Mouse (Mus musculus): ENCODE data around the gene Pofut2.
A peak's percentile ranks its signal among the peaks of the same experiment; 100 is the strongest.

Gene Pofut2

DNA sequence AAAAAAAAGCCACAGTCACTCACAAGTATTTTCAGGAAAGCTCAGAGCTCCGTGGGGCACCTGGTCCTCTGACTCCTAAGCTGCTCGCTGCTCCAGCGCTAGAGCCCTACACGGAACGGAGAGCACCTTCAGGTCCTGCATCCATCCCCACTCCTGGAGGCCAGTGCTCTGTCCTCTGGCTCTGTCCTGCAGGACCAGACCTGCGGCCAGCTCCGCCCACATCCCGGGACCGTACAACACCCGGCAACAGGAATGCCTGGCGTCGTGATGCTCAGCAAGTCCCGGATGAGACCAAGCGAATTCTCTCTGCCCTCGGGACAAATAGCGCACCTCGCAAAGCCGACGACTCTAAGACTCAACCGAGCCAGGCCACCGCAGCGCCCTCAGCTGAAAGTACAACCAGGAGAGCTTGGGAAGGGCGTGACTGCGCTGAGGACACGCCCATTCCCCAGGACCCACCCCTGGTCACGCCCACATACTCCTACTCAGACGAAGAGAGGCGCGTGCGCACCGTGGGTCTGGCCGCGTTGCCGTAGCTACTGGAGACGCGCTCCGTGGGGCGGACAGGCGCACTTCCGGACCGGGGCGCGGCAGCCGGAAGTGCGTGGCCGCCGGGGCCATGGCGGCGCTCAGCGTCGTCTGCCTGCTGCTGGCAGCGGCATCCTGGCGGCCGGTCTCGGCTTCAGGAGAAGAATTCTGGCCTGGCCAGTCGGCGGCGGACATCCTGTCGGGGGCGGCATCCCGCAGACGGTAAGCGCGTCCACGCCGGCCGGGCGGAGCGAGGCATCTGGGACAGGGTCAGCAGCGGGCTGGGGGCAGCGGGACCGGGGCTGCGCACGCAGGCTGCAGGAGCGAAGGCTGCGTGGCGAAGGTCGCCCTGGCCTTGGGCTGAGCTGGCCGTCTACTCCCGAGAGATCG is at the start of gene Pofut2:
Gene Pofut2 (plus strand): TSS at position 515 of the 918 bp plus-strand sequence.
- DNase-seq, result peak; percentile 93

DNA sequence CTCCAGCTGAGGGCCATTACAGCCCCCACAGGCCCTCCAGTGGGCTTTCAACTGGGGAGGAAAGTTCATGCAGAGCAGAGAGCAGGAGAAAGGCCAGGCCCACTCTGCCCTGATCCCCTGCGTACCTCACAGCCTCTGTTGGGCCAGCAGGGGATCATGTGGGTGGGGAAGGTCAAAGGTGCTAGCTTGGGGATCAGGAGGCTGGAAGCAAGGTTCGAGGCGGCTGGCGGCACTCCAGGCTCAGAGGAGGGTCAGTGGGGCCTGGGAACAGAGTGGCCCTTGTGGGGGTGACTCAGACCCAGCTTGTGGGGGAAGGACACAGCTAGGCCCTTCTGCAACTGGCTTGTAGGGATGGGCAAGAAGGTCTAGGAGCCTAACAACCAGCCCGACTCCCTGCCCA is 49.8 kb upstream of the Pofut2 start:
- no peak for DNase-seq

DNA sequence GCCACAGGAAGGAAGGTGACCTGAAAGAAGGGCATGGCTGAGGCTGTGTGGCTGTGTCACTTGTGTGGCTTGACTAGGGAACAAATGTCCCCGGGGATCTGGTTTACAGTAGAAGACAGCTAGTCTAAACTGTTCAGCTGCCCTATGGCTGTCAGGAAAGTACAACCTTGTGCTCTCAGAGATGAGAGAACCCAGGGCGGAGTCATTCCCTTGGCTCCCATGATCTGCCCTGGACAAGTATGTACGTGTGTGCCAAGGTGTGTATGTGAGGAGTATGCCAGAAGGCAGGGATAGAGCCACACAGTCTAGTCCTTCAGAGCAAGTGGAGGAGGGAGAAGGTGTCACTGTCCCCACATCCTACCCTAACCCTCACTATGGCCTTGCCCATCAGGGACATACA is 48.4 kb upstream of the Pofut2 start:
- DNase-seq, result no peak

DNA sequence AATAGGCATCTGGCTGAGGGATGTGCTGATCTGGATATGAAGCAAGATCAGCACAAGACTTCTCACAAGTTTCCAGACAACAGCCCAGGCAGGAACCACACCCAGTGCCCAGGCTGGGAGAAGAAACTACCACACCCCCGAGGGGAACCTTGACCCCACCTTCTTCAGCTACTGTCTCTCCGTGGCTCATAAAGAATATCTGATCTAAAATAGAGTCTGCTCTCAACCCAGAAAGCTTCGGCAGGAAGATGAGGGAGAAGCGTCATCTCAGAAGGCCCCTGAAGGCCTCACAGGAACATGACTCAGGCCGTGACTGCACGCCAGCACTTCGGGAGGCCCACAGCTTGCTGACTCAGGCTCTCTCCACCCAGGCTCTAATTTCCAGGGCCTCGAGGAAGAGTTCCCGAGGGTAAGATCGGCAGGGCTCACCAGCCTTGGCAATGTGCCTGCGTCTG is 47.9 kb upstream of the Pofut2 start:
- peak; percentile 43 for DNase-seq

DNA sequence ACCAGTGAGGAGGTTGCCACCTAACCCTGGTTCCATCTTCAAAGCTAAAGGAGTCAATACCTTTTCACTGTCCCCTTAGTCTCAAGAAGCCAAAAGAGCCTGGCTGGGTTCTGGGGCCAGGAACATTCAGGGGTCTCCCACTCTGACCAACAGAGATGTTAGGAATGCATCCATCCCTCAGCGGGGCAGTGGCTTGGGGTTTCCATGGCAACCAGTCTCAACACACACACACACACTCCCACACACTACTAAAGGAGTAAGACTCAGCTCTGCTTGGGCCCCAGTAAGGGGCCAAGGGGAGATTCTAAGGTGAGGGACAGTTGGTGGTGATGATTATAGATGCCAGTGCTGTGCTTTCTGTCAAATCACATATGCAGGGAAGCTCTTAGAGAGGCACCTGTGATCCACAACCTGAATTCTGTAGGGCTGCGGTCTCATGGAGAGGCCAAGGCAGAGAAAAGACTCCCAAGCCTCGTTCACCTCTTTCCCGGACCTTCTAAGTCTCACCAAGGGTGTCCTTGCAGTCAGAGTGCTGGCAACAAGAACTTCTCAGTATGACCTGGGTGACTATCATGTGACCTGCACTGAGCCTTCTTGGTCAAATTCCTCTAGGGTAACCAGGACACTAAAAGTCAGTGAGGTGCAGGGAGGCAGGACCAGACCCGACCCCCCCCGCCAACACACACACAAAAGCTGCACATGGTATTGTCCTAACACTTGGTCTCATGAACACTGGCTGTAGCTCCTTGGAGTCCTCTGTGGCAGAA is 46.5 kb upstream of the Pofut2 start:
- DNase-seq, result no peak

DNA sequence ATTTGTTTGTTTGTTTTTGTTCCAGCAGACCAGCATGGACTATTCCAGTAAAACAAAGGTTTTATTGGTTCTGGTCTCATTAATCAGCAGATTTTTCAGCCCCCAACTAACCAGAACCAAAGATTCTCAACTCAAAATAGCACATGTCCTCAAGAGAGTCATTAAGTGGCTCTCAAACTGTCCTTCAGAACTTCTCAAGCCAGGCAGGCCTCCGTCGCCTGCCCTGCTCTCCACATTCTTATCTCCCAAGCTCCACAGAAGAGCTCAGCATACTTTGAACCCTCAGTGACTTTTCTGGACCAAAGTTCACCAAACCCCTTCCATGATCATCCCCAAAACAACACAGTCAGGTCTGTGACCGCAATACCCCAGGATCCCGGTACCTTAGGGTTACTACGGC is 45.5 kb upstream of the Pofut2 start:
- DNase-seq, result no peak

DNA sequence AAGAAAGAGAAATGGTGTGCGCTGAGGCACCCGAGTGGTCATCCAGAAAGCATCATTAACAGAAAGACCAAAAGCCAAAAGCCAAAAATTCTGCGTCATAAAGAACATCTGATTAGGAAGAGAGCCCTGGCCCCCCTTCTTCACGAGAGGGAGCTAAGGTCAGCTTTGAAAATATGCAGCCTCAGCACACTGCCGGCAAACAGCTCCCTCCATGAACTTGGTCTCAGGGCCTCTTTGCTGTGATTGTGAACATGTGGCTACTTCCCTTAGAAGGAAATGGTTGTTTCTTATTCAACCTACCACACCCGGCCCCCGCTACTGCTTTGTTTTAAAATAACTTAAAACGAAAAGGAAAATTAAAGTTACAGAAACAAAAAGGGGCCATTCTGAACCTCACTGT is 44.4 kb upstream of the Pofut2 start:
- DNase-seq, result no peak

DNA sequence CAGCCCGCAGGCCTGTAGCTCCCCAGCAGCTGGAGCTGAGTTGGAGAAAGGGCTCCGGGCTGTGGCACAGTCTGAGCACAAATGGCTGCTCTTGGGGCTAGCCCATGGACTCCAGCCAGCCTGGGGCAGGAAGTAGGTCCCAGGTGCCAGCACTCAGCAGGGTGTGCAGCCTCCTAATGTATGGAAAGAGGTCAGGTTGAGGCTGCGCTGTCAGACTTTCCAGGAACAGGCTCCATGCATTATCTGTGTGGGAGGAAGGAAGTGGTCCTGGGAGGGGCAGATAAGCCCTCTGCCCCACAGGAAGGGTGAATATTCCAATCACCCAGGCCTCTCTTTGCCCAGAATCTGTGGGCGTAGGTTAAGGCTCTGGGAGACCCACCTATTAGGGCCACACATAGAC is 43.4 kb upstream of the Pofut2 start:
- no peak for DNase-seq

DNA sequence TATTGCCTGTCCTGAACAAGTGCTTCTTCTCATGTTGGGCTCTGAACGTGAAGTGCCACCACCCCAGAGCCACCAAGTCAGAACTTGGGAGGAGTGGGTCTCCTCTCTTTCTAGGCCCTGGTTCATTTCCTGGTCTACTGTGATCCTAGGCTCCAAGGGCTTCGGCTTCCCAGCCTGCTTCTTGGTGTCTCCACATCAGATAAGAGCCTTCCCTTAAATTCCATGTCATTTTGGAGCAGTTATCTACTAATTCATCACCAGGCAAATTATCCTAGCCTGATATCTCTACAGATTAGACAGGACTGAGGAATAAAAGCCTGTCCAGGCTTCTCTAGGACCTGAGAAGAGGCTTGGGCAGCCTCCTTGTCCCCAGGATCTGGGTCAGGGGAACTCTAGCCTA is 42.7 kb upstream of the Pofut2 start:
- DNase-seq, result no peak

DNA sequence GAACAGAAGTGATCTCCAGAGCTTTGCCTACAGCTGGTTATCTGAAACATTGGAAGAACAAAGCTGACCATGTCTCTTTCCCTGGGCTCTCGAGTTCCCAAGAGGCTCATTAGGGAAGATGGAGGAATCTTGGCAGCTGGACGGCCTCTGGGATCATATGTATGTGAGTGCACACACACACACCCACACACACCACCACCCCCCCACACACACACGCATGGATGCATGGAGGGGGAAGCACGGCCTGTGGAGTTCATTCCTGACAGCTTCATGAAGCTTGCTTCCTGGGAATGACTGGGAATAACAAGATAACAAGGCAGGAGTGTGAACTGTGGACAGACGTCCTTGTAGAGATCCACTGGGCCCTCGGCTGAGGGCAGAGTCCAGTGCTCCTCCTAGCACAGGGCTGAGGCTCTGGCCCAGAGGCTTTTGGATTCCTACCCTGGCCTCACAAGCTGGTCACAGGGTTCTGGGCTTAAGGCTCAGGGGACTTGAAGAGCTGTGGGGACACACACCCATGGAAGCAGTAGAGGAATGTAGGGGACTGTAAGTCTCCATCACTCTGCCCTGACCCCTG is 41.8 kb upstream of the Pofut2 start:
- DNase-seq, result no peak

DNA sequence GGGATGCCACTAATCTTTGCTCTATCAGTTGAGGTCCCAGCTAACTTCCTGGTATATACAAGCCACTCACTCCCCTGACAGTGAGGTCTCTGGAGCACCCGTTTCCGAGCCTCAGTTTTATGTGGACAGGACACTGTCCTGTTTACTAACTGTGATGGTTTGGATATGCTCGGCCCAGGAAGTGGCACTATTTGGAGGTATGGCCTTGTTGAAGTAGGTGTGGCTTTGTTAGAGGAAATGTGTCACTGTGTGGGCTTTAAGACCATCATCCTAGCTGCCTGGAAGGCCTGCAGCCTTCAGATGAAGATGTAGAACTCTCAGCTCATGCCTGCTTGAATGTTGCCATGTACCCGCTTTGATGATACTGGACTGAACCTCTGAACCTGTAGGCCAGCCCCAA is 41.0 kb upstream of the Pofut2 start:
- no peak for DNase-seq

DNA sequence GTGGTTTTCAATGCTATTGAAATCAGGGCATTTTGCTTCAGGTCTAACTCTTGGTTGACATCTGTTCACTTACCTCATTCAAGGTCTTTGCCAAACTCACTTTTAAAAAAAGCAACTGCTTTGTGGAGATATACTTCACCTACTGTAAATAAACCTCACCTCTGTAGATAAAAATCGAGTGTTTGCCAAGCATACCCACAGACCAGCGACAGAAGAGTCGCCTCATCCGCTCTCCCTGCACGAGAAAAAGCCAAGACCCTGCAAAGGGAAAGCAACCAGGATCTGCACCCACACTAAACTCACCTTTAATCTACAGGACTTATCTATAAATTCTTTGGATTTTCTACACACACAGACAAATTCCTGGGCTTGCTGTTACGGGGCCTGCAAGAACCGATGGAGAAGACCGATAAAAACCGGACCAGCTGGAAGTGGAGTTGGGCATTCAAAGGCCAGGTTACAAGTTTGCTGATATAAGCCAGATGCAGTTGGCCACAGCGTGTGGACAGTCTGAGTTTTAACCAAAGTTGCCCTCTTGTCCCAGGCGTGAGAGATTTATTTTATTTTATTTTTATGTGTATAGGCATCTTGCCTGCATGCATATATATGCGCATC is 39.5 kb upstream of the Pofut2 start:
- no peak for DNase-seq

DNA sequence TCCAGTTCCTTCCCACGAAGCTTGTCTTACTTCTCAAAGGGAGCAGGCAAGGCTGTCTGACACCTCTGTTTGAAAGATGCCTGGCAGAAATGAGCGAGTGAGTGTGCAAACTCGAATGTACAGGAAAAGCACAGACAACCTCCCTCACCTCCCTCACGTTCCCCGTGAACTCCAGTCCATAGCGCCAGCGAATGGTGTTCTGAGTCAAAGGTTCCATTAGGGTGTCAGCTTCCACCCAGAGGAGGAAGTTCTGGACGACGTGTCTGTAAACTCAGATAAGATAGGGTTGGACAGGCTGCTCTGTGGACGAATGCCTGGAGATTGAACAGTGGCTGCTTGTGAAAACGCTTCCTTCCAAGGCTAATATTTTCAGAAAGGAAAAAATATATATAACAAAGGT is 37.9 kb upstream of the Pofut2 start:
- no peak for DNase-seq

DNA sequence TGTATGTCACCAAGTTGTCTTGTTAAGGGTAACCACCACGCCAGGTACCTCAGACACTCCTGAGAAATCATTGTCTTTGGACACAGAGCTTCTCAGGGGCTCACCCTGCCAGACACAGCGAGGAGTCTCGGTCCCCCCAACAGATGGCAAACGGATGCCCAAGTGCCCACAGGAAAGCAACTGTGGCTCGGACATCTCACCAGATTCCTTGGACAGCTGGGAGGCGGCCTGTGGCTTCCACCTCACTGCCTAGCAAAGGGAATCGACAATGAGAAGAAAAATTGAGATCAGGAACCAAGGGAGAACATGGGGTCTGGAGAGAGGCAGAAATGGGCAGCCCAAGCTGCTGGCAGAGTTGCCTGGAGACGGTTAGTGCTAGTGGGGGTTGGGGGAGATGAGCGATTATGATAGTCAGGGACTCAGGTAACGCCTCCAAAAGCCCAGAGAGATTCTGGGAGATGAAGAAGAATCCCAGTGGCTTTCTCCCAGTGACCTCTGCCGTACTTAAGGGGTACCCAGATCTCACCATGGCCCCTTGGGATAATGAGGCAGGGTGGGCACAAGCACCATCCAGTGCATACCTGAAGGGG is 36.0 kb upstream of the Pofut2 start:
- DNase-seq, result no peak

DNA sequence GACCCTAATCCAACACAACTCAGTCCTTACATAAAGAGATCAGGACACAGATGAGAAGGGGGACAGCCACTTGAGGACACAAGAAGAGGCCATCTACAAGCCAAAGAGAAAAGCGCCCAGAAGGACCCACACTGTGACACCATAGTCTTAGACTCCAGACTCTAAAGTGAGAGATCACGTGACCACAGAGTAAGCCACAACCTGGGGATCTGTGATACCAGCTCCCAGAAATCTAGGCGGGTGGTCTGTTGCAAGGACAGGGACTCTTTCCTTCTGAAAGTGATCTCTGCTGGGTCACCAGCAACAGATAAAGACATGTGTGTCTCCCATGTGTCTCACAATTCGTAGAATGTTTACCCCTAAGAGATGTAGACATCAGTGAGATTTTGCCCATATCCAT is 34.6 kb upstream of the Pofut2 start:
- DNase-seq, result no peak

DNA sequence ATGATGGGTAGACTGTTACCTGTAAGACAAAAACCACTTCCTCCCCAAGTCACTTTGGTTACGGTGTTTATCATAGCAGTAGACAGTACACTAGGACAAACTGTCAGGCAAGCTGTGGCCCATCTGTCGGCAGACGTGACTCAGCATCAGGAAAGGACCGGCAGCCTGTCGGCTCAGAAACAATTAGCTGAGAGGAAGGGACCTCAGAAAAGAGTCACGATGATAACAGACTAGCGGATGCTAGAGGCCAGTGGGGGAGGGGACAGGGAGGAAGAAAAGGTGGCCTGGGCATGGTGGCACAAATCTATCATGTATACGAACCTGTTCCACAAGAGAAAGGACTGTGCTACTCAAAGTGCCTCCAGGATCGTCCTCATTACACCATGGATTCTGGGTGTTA is 33.6 kb upstream of the Pofut2 start:
- no peak for DNase-seq

DNA sequence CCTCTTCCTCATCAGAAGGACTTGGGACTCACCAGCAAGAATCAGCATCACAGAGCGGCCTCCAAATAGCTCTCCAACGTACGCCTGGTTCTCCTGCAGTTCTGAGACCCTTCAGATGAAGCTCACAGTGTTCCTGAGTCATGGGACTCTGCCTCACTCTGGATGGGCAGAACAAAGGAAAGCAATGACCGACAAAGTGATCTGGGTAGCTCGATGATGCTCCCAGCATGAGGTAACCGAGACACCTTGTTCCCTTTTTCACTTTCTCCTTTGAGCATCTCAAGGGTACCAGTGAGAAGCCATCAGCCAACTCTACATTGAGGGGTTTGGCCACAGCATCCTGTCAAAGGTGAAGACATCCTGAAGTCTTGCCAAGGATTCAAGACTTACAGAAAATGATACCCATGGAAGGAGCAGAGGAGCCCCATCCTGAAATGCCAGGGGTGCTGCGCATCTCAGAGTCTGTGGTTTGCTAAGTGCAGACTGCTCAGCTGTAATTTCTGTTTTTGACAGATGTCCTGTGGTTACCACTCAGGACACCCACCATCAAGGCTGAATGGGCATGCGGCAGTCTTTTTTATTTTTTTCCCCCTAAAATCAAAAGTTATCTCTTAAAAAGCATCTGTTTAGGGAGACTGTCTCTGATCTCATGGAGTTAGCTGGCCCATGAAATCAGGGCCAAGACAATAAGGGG is 32.9 kb upstream of the Pofut2 start:
- no peak for DNase-seq

DNA sequence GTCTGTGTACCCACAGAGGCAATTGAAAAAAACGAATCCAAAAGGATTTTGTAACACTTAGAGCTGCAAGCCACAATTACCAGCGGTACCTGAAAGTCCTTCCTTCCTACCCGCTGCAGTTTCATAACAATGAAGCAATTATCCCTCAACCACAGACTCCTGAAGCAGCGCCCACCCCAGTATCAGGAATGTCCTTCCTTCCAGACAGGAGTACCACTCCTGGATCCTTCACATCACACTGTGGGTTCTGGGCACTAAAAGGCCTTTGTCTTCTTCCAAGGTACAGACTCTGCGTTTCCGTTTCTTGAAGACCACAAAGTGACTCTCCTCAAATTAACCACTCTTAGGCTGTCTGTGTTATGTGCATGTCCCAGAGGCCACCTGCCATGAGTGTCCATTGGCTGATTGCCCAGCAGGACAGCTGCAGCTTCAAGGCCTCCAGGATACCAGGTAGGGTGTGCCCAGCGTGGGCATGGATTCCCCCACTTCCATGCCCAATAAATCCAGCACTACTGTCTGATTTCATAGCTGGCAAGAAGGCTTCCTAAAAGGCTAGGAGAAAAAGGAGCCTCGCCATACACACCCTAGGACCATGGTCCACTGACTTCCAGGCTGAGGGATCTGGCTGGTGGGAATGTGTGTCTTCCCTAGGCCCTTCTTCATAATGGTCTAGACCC is 32.2 kb upstream of the Pofut2 start:
- DNase-seq, result no peak

DNA sequence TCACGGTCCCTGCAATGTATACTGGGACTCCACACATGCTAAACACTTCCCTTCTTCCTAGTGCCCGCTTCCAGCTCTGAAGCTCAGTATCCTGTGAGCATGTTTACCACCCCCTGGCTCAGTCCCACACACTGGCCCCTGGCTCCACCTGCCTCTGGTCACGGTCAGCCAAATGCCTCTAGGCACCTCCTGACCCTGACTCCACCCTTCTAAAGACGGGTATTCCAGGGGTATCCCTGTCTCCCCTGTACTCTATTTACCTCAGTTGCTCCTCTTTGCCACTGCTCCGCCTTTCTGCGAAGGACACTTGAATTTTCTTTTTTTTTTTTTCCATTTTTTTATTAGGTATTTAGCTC is 31.7 kb upstream of the Pofut2 start:
- no peak for DNase-seq

DNA sequence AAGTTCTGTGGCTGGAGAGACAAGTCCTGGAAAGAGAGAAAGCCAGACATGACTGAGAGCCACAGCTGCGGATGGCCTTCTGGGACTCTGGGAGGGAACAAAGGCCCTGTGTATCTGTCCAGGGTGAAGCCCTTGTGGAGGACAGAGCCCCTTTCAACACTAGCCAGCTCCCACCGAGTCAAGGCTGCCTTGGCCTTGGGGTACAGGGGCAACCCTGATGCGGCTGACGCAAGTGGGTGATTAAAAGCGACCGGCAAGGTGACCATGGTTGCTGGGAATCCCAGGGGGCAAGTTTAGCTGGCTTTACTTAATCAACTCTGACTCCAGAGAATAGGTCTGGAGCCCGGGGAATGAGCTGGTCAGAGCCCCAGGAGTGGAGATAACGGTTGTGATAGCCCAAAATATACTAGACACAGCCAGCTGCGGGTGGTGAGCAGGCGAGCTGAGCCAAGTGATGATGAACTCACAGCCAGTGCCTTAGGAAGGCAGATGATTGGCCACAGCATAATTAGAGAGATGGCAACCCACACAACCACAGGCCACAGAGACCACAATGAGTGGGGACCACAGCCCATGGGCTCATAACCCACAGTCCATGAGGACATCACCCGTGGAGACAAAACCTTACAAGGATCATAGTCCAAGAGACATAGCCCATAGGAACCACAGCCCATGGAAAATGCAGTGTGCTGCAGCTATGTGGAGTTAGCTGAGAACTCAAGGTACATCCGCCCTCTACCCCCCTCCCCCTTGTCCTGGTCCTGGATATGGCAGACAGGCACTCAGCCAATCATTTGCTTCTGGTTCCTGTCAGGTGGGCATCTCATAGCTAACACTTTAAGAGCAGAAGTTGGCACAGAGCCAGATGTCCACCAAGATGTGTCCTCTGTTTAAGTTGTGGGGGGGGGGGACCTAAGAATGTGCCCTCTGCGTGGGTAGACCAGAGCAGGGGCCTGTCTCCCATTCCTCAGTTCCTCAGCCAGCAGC is 29.1 kb upstream of the Pofut2 start:
- no peak for DNase-seq

Measured in right cerebral cortex, postnatal 25 days (tissue).